Mouse (Mus musculus) midbrain, postnatal 0 days (tissue): ENCODE measurements around the gene Vps72. TPM values are rescaled to one million over a fixed set of nuclear protein-coding genes. Genes with fewer than 3 reads are reported as not detected.

Experiments
- ATAC-seq: fragments of 200-750 bp; cut with Nextera tagmentation; 2 replicates; pipeline ENCODE4 v1.8.0; 2017; ENCODE audit warnings: moderate number of reproducible peaks, mild to moderate bottlenecking, moderate TSS enrichment, moderate library complexity; ENCODE audit not compliant: low FRiP score
- DNase-seq: peaks from one replicate; pipeline ENCODE4 v3.0.0-alpha.2; 2015; ENCODE audit warnings: low spot score
- H3K27ac ChIP-seq: fragments of 300-500 bp; sonication (generic); 2 replicates; pipeline ENCODE4 v1.5.1; 2014; ENCODE audit warnings: low read depth, mild to moderate bottlenecking, low read length, mixed read lengths
- H3K27me3 ChIP-seq: fragments of 300-500 bp; sonication (generic); 2 replicates; pipeline ENCODE4 v1.6.1; 2014; ENCODE audit warnings: low read length, control low read depth, mixed read lengths; ENCODE audit not compliant: insufficient read depth
- H3K36me3 ChIP-seq: fragments of 300-500 bp; sonication (generic); 2 replicates; pipeline ENCODE4 v1.6.1; 2014; ENCODE audit warnings: low read length, control low read depth, mixed read lengths; ENCODE audit not compliant: insufficient read depth
- H3K4me1 ChIP-seq: fragments of 300-500 bp; sonication (generic); 2 replicates; pipeline ENCODE4 v1.6.1; 2014; ENCODE audit warnings: mild to moderate bottlenecking, control low read depth, antibody characterized with exemption, low read length, mixed read lengths; ENCODE audit not compliant: insufficient read depth
- H3K4me2 ChIP-seq: fragments of 300-500 bp; sonication (generic); 2 replicates; pipeline ENCODE4 v1.6.1; 2014; ENCODE audit warnings: low read depth, mild to moderate bottlenecking, low read length, mixed read lengths; ENCODE audit not compliant: poor library complexity, severe bottlenecking
- H3K4me3 ChIP-seq: fragments of 300-500 bp; sonication (generic); 2 replicates; pipeline ENCODE4 v1.5.1; 2014; ENCODE audit warnings: low read depth, mild to moderate bottlenecking, low read length, moderate library complexity
- H3K9ac ChIP-seq: fragments of 300-500 bp; sonication (generic); replicated peaks from 2 replicates; pipeline ENCODE4 v1.6.1; 2014; ENCODE audit warnings: mild to moderate bottlenecking, low read length, moderate library complexity, mixed read lengths; ENCODE audit not compliant: poor library complexity, severe bottlenecking
- H3K9me3 ChIP-seq: fragments of 300-500 bp; sonication (generic); 2 replicates; pipeline ENCODE4 v1.6.1; 2016; ENCODE audit warnings: low read length, control low read depth
- CTCF ChIP-seq: IDR thresholded peaks from 2 replicates; pipeline ENCODE4 v1.5.1; 2016; ENCODE audit warnings: antibody characterized with exemption, mild to moderate bottlenecking
- WGBS: fragments of 180-500 bp; shearing (Covaris S2); extraction: QIAGEN DNeasy Blood & Tissue Kit; methylation state at CpG from one replicate; pipeline ENCODE4 v1.1.7; 2014; 5-methylcytosine and 5-hydroxymethylcytosine counted together
- polyA plus RNA-seq: library from polyadenylated mRNA; unstranded; fragments of >200 nt; fragmentation: Nextera tagmentation; extraction: Ambion mirVana; gene quantifications from 2 replicates; pipeline ENCODE4 v1.2.1, GENCODE M21; 2015
- total RNA-seq: library from RNA; depleted of rRNA; stranded (reverse); fragments of >200 nt; gene quantifications from 2 replicates; pipeline ENCODE4 v1.2.3, GENCODE M21; 2014

Vps72 gene
- total and polyA plus RNA-seq, 2 experiments from 2014 or later = 84.7 to 136 TPM

DNA sequence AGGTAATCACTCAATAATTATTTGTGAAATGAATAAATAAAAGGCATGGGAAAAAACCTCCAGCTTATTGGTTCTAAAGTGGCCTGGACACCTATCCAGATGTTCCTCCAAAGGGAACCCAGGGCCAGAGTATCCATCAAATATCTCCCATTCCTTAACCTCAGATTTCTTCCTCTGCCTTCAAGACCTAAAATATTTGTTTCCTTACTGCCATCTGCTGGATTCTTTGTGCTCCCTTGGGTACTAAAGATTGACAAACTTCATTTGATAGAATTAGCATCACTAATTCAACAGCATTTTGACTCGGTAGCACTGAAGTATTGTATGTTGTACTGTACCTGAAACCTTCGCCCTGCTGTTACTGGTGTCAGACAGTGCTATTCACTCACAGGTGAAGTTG is 2.9 kb upstream of the Vps72 start:
- Histone ChIP-seq H3K4me2 (no peak overlapping the region), H3K27ac (no peak overlapping the region), H3K27me3 (no peaks in the 10 kb centered on the region), H3K9ac (no peak overlapping the region), H3K9me3 (no peaks in the 10 kb centered on the region), H3K36me3 (no peaks in the 10 kb centered on the region), H3K4me3 (no peak overlapping the region), H3K4me1 (peaks cover 9% of the 10 kb centered on the region; the same call in 1 of the 2 replicates)
- DNase-seq (peak; percentile 12), ATAC-seq (no peak)
- WGBS = 61% methylated on average over 2 of the region's 2 CpGs
- TF ChIP-seq CTCF = peak; percentile 57

DNA sequence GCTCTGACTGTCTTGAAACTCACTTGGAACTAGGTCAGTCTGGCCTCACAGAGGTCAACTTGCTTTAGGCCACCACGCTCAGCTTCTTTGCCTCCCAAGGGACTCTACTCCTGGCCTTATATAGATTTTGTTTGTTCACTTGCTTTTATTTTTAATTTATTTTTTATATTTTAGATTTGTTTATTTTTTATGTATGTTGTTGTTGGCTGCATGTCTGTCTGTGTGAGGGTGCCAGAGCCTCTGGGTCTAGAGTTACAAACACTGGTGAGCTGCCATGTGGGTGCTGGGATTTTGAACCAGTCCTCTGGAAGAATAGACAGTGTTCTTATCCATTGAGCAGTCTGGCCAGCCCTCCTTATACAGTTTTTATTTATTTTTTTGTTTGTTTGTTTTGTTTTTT is 1.9 kb downstream of the Vps72 start:
- Histone ChIP-seq H3K36me3 (peaks cover 14% of the 10 kb centered on the region), H3K27ac (no peak overlapping the region), H3K27me3 (no peaks in the 10 kb centered on the region), H3K4me3 (no peak overlapping the region), H3K4me2 (no peak overlapping the region), H3K4me1 (0 out of 2 replicates have a peak, but pooled peaks cover 3% of the 10 kb centered on the region), H3K9me3 (no peaks in the 10 kb centered on the region), H3K9ac (no peak overlapping the region)
- 100% methylated on average over 1 of the region's 1 CpGs for WGBS
- TF ChIP-seq CTCF = no peak
- ATAC-seq (no peak), DNase-seq (no peak)

DNA sequence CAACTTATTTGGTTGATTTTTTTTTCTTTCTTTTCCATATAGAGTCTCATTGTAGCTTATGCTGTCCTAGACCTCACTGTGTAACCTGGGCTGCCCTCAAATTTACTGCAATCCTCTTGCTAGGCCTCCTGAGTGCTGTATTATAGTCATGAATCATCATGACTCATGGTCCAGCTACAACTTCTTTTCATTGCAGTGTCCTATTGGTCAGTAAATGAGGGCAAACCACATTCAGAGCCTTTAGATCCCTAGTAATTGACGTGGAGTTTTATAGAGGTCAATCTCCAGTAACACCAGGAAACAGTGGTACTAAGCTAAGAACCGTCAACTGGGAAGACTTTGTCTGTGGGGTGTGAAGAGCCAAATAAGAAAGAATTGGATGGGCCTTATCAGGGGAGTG is 6.9 kb downstream of the Vps72 start:
- ATAC-seq (no peak), DNase-seq (no peak)
- Histone ChIP-seq H3K4me3 (no peak overlapping the region), H3K4me1 (0 out of 2 replicates have a peak, but pooled peaks cover 1% of the 10 kb centered on the region), H3K27me3 (no peaks in the 10 kb centered on the region), H3K36me3 (peaks cover 51% of the 10 kb centered on the region), H3K9ac (no peak overlapping the region), H3K9me3 (no peaks in the 10 kb centered on the region), H3K4me2 (no peak overlapping the region), H3K27ac (no peak overlapping the region)
- no peak for TF ChIP-seq CTCF
- whole genome bisulfite sequencing = 94% methylated on average over 2 of the region's 2 CpGs

- Histone ChIP-seq H3K4me1 (no peaks in the 10 kb centered on the region), H3K9ac (no peak overlapping the region), H3K4me2 (no peak overlapping the region), H3K27ac (no peak overlapping the region), H3K9me3 (no peaks in the 10 kb centered on the region), H3K36me3 (peaks cover 37% of the 10 kb centered on the region), H3K27me3 (no peaks in the 10 kb centered on the region), H3K4me3 (no peak overlapping the region)
- no peak for DNase-seq
- WGBS = 92% methylated on average over 6 of the region's 6 CpGs
- TF ChIP-seq CTCF = no peak
- no peak for ATAC-seq
Measured at GRCm38 (mm10) chr3:95121580-95121979, 10.8 kb downstream of the Vps72 start.

- Histone ChIP-seq H3K4me2 (no peak within 1 kb of the TSS), H3K27ac (no peak within 1 kb of the TSS), H3K4me3 (no peak within 1 kb of the TSS), H3K9ac (no peak within 1 kb of the TSS), H3K4me1 (no peaks in the 10 kb centered on the region), H3K36me3 (peaks cover 30% of the 10 kb centered on the region), H3K9me3 (no peaks in the 10 kb centered on the region), H3K27me3 (no peaks in the 10 kb centered on the region)
- peak; percentile 60 for TF ChIP-seq CTCF
- ATAC-seq (no peak), DNase-seq (no peak)
- 60% methylated on average over 6 of the region's 6 CpGs for WGBS
Measured at GRCm38 (mm10) chr3:95124246-95124645, 13.4 kb downstream of the Vps72 start, which contains the start of gene Tmod4. TSS of gene Tmod4 (plus strand) at chr3:95124476.

DNA sequence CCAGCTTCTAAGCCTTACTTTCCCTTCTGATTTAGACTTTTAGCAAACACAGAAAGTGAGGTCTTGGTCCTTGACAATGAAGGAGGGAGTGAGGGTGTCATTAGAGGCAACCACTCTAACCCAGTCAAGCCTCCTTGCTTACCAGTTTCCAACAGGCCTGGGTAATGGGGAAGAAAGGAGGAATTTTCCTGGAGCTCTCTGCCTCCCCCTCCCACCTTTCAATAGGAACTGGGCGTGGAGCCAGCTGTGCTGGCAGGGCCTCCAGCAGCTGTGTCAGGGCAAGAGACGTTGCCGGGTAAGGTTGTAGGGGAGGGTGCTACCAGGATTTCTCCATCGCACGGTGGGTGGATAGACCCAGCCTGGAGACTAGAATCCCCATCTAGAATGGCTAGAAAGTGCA is 14.2 kb downstream of the Vps72 start:
- Histone ChIP-seq H3K27ac (no peak overlapping the region), H3K4me2 (no peak overlapping the region), H3K9me3 (no peaks in the 10 kb centered on the region), H3K4me3 (no peak overlapping the region), H3K36me3 (peaks cover 30% of the 10 kb centered on the region), H3K9ac (no peak overlapping the region), H3K4me1 (no peaks in the 10 kb centered on the region), H3K27me3 (no peaks in the 10 kb centered on the region)
- DNase-seq = peak; percentile 65
- ATAC-seq = no peak
- WGBS = 36% methylated on average over 5 of the region's 5 CpGs
- TF ChIP-seq CTCF = no peak
